Mouse (Mus musculus): ENCODE results near the gene Gm9573. TPM values are rescaled to one million over a fixed set of nuclear protein-coding genes. Genes with fewer than 3 reads are reported as not detected.

The Gm9573 gene
- polyA plus RNA-seq, 1 experiment, result not detected

- no peak for TF ChIP-seq FOSL1 (IDR thresholded peaks at IDR 0.05; ENCODE audit: insufficient read depth, low read length, poor library complexity, severe bottlenecking)
- no peak for TF ChIP-seq CEBPB (IDR thresholded peaks at IDR 0.05; ENCODE audit: low read depth)
- TF ChIP-seq MAX (IDR thresholded peaks at IDR 0.05), result no peak
- no peak for TF ChIP-seq CTCF (IDR thresholded peaks at IDR 0.05; ENCODE audit: control insufficient read depth, insufficient read depth, insufficient read length)
- TF ChIP-seq MYOG (IDR thresholded peaks at IDR 0.05; ENCODE audit: control insufficient read depth, extremely low read depth, insufficient read length), result no peak
- TF ChIP-seq USF1 (IDR thresholded peaks at IDR 0.05; ENCODE audit: low read depth), result no peak
- no peak for TF ChIP-seq MYOD1 (IDR thresholded peaks at IDR 0.05; ENCODE audit: control insufficient read depth, insufficient read length, low read depth)
- Histone ChIP-seq H3K79me3 (ENCODE audit: low read depth) (no peaks in the 10 kb centered on the region), H3K27me3 (ENCODE audit: control insufficient read depth, insufficient read depth, insufficient read length) (peaks cover 6% of the 10 kb centered on the region), H3K36me3 (ENCODE audit: control insufficient read depth, insufficient read depth) (no peaks in the 10 kb centered on the region), H3K4me3 (ENCODE audit: insufficient read depth, poor library complexity, severe bottlenecking) (no peak overlapping the region), H3ac (ENCODE audit: control insufficient read depth, insufficient read length, low read depth) (no peak overlapping the region), H3K79me2 (ENCODE audit: control insufficient read depth, insufficient read depth) (no peaks in the 10 kb centered on the region)
Observed at GRCm38 (mm10) chr17:35569091-35569944, 57.1 kb downstream of the Gm9573 start.

Other genes starting within 250 kb of the Gm9573 start
- 3.5 TPM for gene H2-Q4, start 247.0 kb downstream of the Gm9573 start, polyA plus RNA-seq (2012; fragmentation: generic; extraction: Trizol)
- not detected for gene H2-Q6, start 201.8 kb downstream of the Gm9573 start, polyA plus RNA-seq (2012; fragmentation: generic; extraction: Trizol)
- 0.14 TPM for gene H2-Q7, start 187.5 kb downstream of the Gm9573 start, polyA plus RNA-seq (2012; fragmentation: generic; extraction: Trizol)
- 0.01 TPM for gene H2-Q10, start 156.5 kb downstream of the Gm9573 start, polyA plus RNA-seq (2012; fragmentation: generic; extraction: Trizol)
- gene Pou5f1, start 120.6 kb downstream of the Gm9573 start, polyA plus RNA-seq (2012; fragmentation: generic; extraction: Trizol), result not detected
- gene Tcf19, start 109.8 kb downstream of the Gm9573 start, polyA plus RNA-seq (2012; fragmentation: generic; extraction: Trizol), result 46.7 TPM
- 15.9 TPM for gene Cchcr1, start 109.5 kb downstream of the Gm9573 start, polyA plus RNA-seq (2012; fragmentation: generic; extraction: Trizol)
- gene Psors1c2, start 93.4 kb downstream of the Gm9573 start, polyA plus RNA-seq (2012; fragmentation: generic; extraction: Trizol), result 0.08 TPM
- gene Cdsn, start 74.5 kb downstream of the Gm9573 start, polyA plus RNA-seq (2012; fragmentation: generic; extraction: Trizol), result 2.0 TPM
- gene 2300002M23Rik, start 59.2 kb downstream of the Gm9573 start, polyA plus RNA-seq (2012; fragmentation: generic; extraction: Trizol), result not detected
- not detected for gene Sfta2, start 25.1 kb downstream of the Gm9573 start, polyA plus RNA-seq (2012; fragmentation: generic; extraction: Trizol)
- 0.05 TPM for gene Mucl3, start 17.1 kb upstream of the Gm9573 start, polyA plus RNA-seq (2012; fragmentation: generic; extraction: Trizol)
- gene Vars2, start 41.0 kb upstream of the Gm9573 start, polyA plus RNA-seq (2012; fragmentation: generic; extraction: Trizol), result 12.6 TPM
- 40.6 TPM for gene Gtf2h4, start 47.1 kb upstream of the Gm9573 start, polyA plus RNA-seq (2012; fragmentation: generic; extraction: Trizol)
- 56.6 TPM for gene Ddr1, start 78.0 kb upstream of the Gm9573 start, polyA plus RNA-seq (2012; fragmentation: generic; extraction: Trizol)
- gene Ier3, start 195.0 kb upstream of the Gm9573 start, polyA plus RNA-seq (2012; fragmentation: generic; extraction: Trizol), result 55.2 TPM
- gene Flot1, start 196.6 kb upstream of the Gm9573 start, polyA plus RNA-seq (2012; fragmentation: generic; extraction: Trizol), result 57.2 TPM
- 1,881 TPM for gene Tubb5, start 211.7 kb upstream of the Gm9573 start, polyA plus RNA-seq (2012; fragmentation: generic; extraction: Trizol)
- 16.6 TPM for gene Mdc1, start 214.9 kb upstream of the Gm9573 start, polyA plus RNA-seq (2012; fragmentation: generic; extraction: Trizol)
- gene Nrm, start 234.7 kb upstream of the Gm9573 start, polyA plus RNA-seq (2012; fragmentation: generic; extraction: Trizol), result 25.5 TPM
- 84.2 TPM for gene Ppp1r18, start 239.0 kb upstream of the Gm9573 start, polyA plus RNA-seq (2012; fragmentation: generic; extraction: Trizol)